Mouse (Mus musculus): ENCODE data around the gene Phf20. TPM values are rescaled to one million over a fixed set of nuclear protein-coding genes. Genes with fewer than 3 reads are reported as not detected.

The Phf20 gene
- polyA plus RNA-seq, 1 experiment from 2014 or later: 157 TPM

GRCm38 (mm10) chr2:156288222-156288621 lies 92.0 kb downstream of the Phf20 start:
- Histone ChIP-seq H3K4me1 (no peaks in the 10 kb centered on the region), H3K27me3 (no peaks in the 10 kb centered on the region), H3K36me3 (peaks cover 42% of the 10 kb centered on the region), H3K4me3 (no peak overlapping the region), H3K27ac (replicated peaks) (no peak overlapping the region), H3K9ac (replicated peaks) (no peak overlapping the region), H3K4me2 (replicated peaks) (no peak overlapping the region), H3K9me3 (no peaks in the 10 kb centered on the region)
- no peak for ATAC-seq (replicated peaks)
- 96% methylated on average over 2 of the region's 2 CpGs for WGBS

GRCm38 (mm10) chr2:156289552-156290160 lies 93.4 kb downstream of the Phf20 start:
- H3K4me1 ChIP-seq: no peaks in the 10 kb centered on the region
- ATAC-seq (replicated peaks): no peak
- H3K36me3 ChIP-seq: peaks cover 55% of the 10 kb centered on the region
- no peaks in the 10 kb centered on the region for H3K27me3 ChIP-seq
- 85% methylated on average over 2 of the region's 2 CpGs for WGBS
- no peak overlapping the region for H3K4me2 ChIP-seq (replicated peaks)
- no peak overlapping the region for H3K4me3 ChIP-seq
- no peak overlapping the region for H3K27ac ChIP-seq (replicated peaks)
- H3K9ac ChIP-seq (replicated peaks): no peak overlapping the region
- no peaks in the 10 kb centered on the region for H3K9me3 ChIP-seq

GRCm38 (mm10) chr2:156291998-156292397 lies 95.7 kb downstream of the Phf20 start:
- Histone ChIP-seq H3K4me2 (replicated peaks) (no peak overlapping the region), H3K4me3 (no peak overlapping the region), H3K36me3 (peaks cover 63% of the 10 kb centered on the region), H3K27ac (replicated peaks) (no peak overlapping the region), H3K4me1 (no peaks in the 10 kb centered on the region), H3K9ac (replicated peaks) (no peak overlapping the region), H3K9me3 (no peaks in the 10 kb centered on the region), H3K27me3 (no peaks in the 10 kb centered on the region)
- ATAC-seq (replicated peaks): no peak
- 87% methylated on average over 1 of the region's 1 CpGs for WGBS

DNA sequence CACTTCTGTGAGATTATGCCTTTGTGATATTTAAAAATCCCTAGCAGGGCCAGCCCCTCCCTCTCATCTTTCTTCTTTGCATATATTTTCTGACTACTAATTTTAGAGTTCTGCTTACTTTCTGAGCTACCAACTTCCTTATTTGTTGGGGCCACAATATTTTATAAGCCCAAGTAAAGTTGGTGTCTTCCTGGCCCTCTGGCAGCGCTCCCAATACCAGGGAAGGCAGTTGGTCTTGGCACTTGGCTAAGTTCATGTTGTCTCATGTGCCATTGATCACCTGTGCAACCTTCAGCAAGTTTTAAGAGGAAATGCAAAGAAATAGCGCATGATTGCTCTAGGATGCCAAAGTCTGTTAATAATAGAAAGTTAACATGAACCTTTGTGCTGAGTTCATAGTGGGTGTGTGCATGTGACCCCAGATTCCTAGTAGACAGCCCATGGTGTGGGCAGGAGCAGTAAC lies 99.4 kb downstream of the Phf20 start:
- H3K27ac ChIP-seq (replicated peaks): no peak overlapping the region
- no peaks in the 10 kb centered on the region for H3K27me3 ChIP-seq
- no peaks in the 10 kb centered on the region for H3K4me1 ChIP-seq
- H3K4me2 ChIP-seq (replicated peaks): no peak overlapping the region
- no peak overlapping the region for H3K9ac ChIP-seq (replicated peaks)
- peaks cover 65% of the 10 kb centered on the region for H3K36me3 ChIP-seq
- ATAC-seq (replicated peaks): no peak
- no peak overlapping the region for H3K4me3 ChIP-seq
- H3K9me3 ChIP-seq: no peaks in the 10 kb centered on the region
- 98% methylated on average over 2 of the region's 2 CpGs for WGBS

- Histone ChIP-seq H3K27ac (replicated peaks) (no peak overlapping the region), H3K36me3 (peaks cover 64% of the 10 kb centered on the region), H3K9me3 (no peaks in the 10 kb centered on the region), H3K9ac (replicated peaks) (no peak overlapping the region), H3K27me3 (no peaks in the 10 kb centered on the region), H3K4me1 (no peaks in the 10 kb centered on the region), H3K4me3 (no peak overlapping the region), H3K4me2 (replicated peaks) (no peak overlapping the region)
- ATAC-seq (replicated peaks): no peak
- WGBS: 97% methylated on average over 3 of the region's 3 CpGs
Measured at GRCm38 (mm10) chr2:156296190-156296589, 99.9 kb downstream of the Phf20 start.

DNA sequence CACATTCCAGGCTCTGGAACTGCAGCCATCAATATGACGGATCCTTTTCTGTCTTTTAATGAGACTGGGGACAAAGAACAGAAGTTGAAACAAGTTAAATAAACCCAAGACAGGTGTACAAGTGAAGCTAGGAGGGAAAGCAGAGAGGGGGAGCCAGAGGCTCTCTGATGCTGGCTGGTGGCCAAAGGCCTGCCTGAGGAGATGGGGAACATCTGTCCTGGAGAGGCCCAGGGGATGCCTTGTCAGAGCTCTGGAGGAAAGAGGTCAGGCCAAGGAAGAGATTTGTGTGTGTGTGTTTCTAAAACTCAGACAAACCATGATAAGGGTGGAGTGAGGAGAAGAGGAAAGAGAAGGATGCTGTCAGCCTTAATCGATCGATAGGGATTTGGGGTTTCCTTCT lies 101.4 kb downstream of the Phf20 start:
- no peaks in the 10 kb centered on the region for H3K27me3 ChIP-seq
- 95% methylated on average over 3 of the region's 3 CpGs for WGBS
- H3K27ac ChIP-seq (replicated peaks): no peak overlapping the region
- no peaks in the 10 kb centered on the region for H3K9me3 ChIP-seq
- H3K36me3 ChIP-seq: peaks cover 64% of the 10 kb centered on the region
- H3K4me2 ChIP-seq (replicated peaks): no peak overlapping the region
- H3K9ac ChIP-seq (replicated peaks): no peak overlapping the region
- ATAC-seq (replicated peaks): no peak
- H3K4me1 ChIP-seq: no peaks in the 10 kb centered on the region
- no peak overlapping the region for H3K4me3 ChIP-seq

DNA sequence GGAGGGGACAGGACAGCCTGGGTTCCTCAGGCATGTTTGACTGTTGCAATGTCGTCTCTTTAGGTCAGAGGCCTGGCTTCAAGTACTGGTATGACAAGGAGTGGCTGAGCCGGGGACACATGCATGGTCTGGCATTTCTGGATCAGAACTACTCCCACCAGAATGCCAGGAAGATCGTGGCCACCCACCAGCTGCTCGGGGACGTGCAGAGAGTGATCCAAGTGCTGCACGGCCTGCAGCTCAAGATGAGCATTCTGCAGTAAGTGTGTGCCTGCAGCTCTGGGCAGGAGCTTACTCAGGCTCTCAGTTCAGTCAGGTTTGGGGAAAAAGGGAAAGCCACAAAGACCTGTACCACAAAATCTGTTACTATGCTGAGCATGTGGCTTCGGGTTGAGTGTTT lies 102.2 kb downstream of the Phf20 start:
- H3K9me3 ChIP-seq: no peaks in the 10 kb centered on the region
- H3K27me3 ChIP-seq: no peaks in the 10 kb centered on the region
- no peak for ATAC-seq (replicated peaks)
- 91% methylated on average over 7 of the region's 7 CpGs for WGBS
- no peaks in the 10 kb centered on the region for H3K4me1 ChIP-seq
- H3K4me3 ChIP-seq: no peak overlapping the region
- H3K27ac ChIP-seq (replicated peaks): no peak overlapping the region
- no peak overlapping the region for H3K4me2 ChIP-seq (replicated peaks)
- H3K9ac ChIP-seq (replicated peaks): no peak overlapping the region
- H3K36me3 ChIP-seq: peaks cover 65% of the 10 kb centered on the region

- peaks cover 59% of the 10 kb centered on the region for H3K36me3 ChIP-seq
- no peak for ATAC-seq (replicated peaks)
- 84% methylated on average over 4 of the region's 4 CpGs for WGBS
- H3K4me2 ChIP-seq (replicated peaks): no peak overlapping the region
- no peak overlapping the region for H3K9ac ChIP-seq (replicated peaks)
- no peak overlapping the region for H3K4me3 ChIP-seq
- no peak overlapping the region for H3K27ac ChIP-seq (replicated peaks)
- no peaks in the 10 kb centered on the region for H3K4me1 ChIP-seq
- H3K27me3 ChIP-seq: no peaks in the 10 kb centered on the region
- H3K9me3 ChIP-seq: no peaks in the 10 kb centered on the region
Measured at GRCm38 (mm10) chr2:156302063-156302462, 105.8 kb downstream of the Phf20 start.

DNA sequence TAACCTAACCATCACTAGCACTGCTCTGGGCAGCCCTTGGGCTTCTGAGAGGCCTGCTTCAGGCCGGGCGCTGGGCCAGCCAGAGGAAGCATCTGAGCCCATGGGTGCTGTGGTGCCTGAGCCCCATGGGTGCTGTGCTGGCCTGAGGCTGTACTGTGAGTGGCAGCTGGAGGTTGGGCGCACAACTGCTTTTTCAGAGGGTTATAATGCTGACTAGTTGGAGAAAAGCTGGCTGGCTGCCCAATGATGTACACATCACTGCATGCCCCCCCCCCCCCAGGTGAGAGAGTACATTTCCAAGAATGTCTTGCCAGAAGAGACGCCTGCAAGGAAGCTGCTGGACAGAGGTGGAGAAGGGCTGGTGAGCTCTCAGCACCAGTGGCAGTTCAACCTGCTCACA lies 108.1 kb downstream of the Phf20 start:
- no peaks in the 10 kb centered on the region for H3K4me1 ChIP-seq
- no peak overlapping the region for H3K4me3 ChIP-seq
- H3K36me3 ChIP-seq: peaks cover 54% of the 10 kb centered on the region
- H3K9ac ChIP-seq (replicated peaks): no peak overlapping the region
- no peak overlapping the region for H3K4me2 ChIP-seq (replicated peaks)
- no peaks in the 10 kb centered on the region for H3K27me3 ChIP-seq
- no peak overlapping the region for H3K27ac ChIP-seq (replicated peaks)
- H3K9me3 ChIP-seq: no peaks in the 10 kb centered on the region
- ATAC-seq (replicated peaks): no peak
- WGBS: 89% methylated on average over 4 of the region's 4 CpGs

GRCm38 (mm10) chr2:156305818-156306217 lies 109.6 kb downstream of the Phf20 start:
- ATAC-seq (replicated peaks): no peak

GRCm38 (mm10) chr2:156307261-156307660 lies 111.0 kb downstream of the Phf20 start:
- Histone ChIP-seq H3K4me2 (replicated peaks) (no peak overlapping the region), H3K4me3 (no peak overlapping the region), H3K4me1 (peaks cover 7% of the 10 kb centered on the region), H3K36me3 (peaks cover 43% of the 10 kb centered on the region), H3K27me3 (no peaks in the 10 kb centered on the region), H3K9me3 (no peaks in the 10 kb centered on the region), H3K9ac (replicated peaks) (no peak overlapping the region), H3K27ac (replicated peaks) (no peak overlapping the region)
- WGBS: 56% methylated on average over 5 of the region's 5 CpGs
- no peak for ATAC-seq (replicated peaks)

More at GRCm38 (mm10) chr2:156305818-156306217, 109.6 kb downstream of the Phf20 start:
- Histone ChIP-seq H3K9me3 (no peaks in the 10 kb centered on the region), H3K27ac (replicated peaks) (no peak overlapping the region), H3K4me2 (replicated peaks) (no peak overlapping the region), H3K9ac (replicated peaks) (no peak overlapping the region), H3K36me3 (peaks cover 52% of the 10 kb centered on the region), H3K4me3 (no peak overlapping the region), H3K27me3 (no peaks in the 10 kb centered on the region), H3K4me1 (no peaks in the 10 kb centered on the region)
- 87% methylated on average over 2 of the region's 2 CpGs for WGBS

- Histone ChIP-seq H3K4me3 (no peak overlapping the region), H3K36me3 (peaks cover 23% of the 10 kb centered on the region), H3K4me1 (peaks cover 15% of the 10 kb centered on the region), H3K9me3 (no peaks in the 10 kb centered on the region), H3K27me3 (no peaks in the 10 kb centered on the region), H3K4me2 (replicated peaks) (no peak overlapping the region), H3K27ac (replicated peaks) (no peak overlapping the region), H3K9ac (replicated peaks) (no peak overlapping the region)
- ATAC-seq (replicated peaks): no peak
- 95% methylated on average over 5 of the region's 5 CpGs for WGBS
Measured at GRCm38 (mm10) chr2:156309948-156310347, 113.7 kb downstream of the Phf20 start.

- ATAC-seq (replicated peaks): no peak
- Histone ChIP-seq H3K27ac (replicated peaks) (no peak overlapping the region), H3K9ac (replicated peaks) (no peak overlapping the region), H3K27me3 (no peaks in the 10 kb centered on the region), H3K9me3 (no peaks in the 10 kb centered on the region), H3K36me3 (peaks cover 19% of the 10 kb centered on the region), H3K4me2 (replicated peaks) (no peak overlapping the region), H3K4me1 (peaks cover 15% of the 10 kb centered on the region), H3K4me3 (no peak overlapping the region)
- WGBS: 91% methylated on average over 5 of the region's 5 CpGs
Measured at GRCm38 (mm10) chr2:156310455-156310854, 114.2 kb downstream of the Phf20 start.

All from forebrain, embryonic 15.5 days (tissue).